Mouse (Mus musculus) ES-Bruce4 (cell line): ENCODE measurements at regions not wholly inside any gene's neighbourhood (a gene's known extent, or its start where the extent isn't known, plus 50 kb on each side); places are given as distances from the start of the nearest gene placed in this dataset.

Source experiments
- CTCF ChIP-seq: IDR thresholded peaks from one replicate; pipeline ENCODE4 v1.8.1; 2011; ENCODE audit warnings: low read depth, low read length
- POLR2A ChIP-seq: IDR thresholded peaks from one replicate; pipeline ENCODE4 v1.8.1; 2011; ENCODE audit warnings: low read length; ENCODE audit not compliant: insufficient read depth

- no peak for TF ChIP-seq POLR2A
- TF ChIP-seq CTCF: no peak
These were observed 125.9 kb downstream of the 1700017N19Rik start for GRCm38 (mm10) chr10:100716084-100716667.
